12 mouse cellular contexts compared by ENCODE assay signal in the genomic region with DNA sequence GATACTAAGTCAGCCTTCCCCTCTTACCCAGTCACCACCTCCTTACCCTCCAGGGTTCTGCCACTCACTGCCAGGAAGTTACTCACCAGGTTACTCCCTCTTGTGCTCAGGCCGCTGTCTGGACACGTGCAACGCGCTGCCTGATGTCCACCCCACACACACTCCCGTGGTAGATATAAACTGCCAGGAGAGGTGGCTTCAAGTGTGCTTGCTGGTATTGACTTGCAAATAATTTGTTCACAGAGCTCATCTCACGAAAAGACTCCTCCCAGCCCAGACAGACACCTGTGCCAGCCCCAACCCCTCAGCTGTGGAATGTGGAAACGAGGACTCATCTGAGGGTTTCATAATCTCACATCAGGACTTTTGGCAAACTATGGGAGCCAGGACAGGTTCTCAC. TPM values are rescaled to one million over a fixed set of nuclear protein-coding genes. Genes with fewer than 3 reads are reported as not detected.
DNase-seq lines count a peak whose midpoint lies in the region; ATAC-seq and TF ChIP-seq lines count a peak whose summit lies in the region.
"Had no signal": no experiment of that assay in that cellular context is flagged by ENCODE, and none has a peak within 500 bp of the region (broad histone marks: within the 10 kb centered on the region; RNA-seq: fewer than 3 reads in every experiment).

No protein-coding gene starts in this region.

- H3K9me3 ChIP-seq in heart, embryonic 13.5 days: no peaks in the 10 kb centered on the region
- no peaks in the 10 kb centered on the region for H3K9me3 ChIP-seq in stomach, embryonic 15.5 days
- H3K9me3 ChIP-seq: neural tube, embryonic 13.5 days had no signal

- H3K9ac ChIP-seq in heart, embryonic 13.5 days: peak overlapping the region; percentile 34
- no peak overlapping the region for H3K9ac ChIP-seq in stomach, embryonic 15.5 days
- H3K9ac ChIP-seq: neural tube, embryonic 13.5 days had no signal

- H3K27me3 ChIP-seq in heart, embryonic 13.5 days (replicated peaks): no peaks in the 10 kb centered on the region
- no peaks in the 10 kb centered on the region for H3K27me3 ChIP-seq in spleen, adult 2 months (ENCODE audit: control insufficient read depth, insufficient read depth, low read length)
- no peaks in the 10 kb centered on the region for H3K27me3 ChIP-seq in stomach, embryonic 15.5 days (replicated peaks)
- H3K27me3 ChIP-seq: neural tube, embryonic 13.5 days had no signal

- ATAC-seq in heart, embryonic 13.5 days (ENCODE audit: extremely low read depth, insufficient number of reproducible peaks, low FRiP score, low TSS enrichment): no peak
- no peak for ATAC-seq in stomach, embryonic 15.5 days (ENCODE audit: insufficient read depth, low FRiP score, low read depth)

- H3K36me3 ChIP-seq in heart, embryonic 13.5 days: no peaks in the 10 kb centered on the region
- H3K36me3 ChIP-seq in spleen, adult 2 months (ENCODE audit: control insufficient read depth, insufficient read depth, low read length): no peaks in the 10 kb centered on the region
- H3K36me3 ChIP-seq in stomach, embryonic 15.5 days: no peaks in the 10 kb centered on the region
- H3K36me3 ChIP-seq: neural tube, embryonic 13.5 days had no signal

- TF ChIP-seq POLR2A in spleen, adult 2 months (IDR thresholded peaks at IDR 0.05; ENCODE audit: low read depth, low read length): no peak

- DNase-seq in heart, adult 8-10 months (ENCODE audit: low spot score): no peak
- DNase-seq in spleen, adult 2 months (ENCODE audit: low read depth in 1 of 2, low spot score in 2 of 2): no peak
- DNase-seq in spleen, adult 18-20 months: no peak
- peak; percentile 97 for DNase-seq in fat pad, adult 2 months (ENCODE audit: extremely low read depth, low read depth, low spot score)
- DNase-seq in adrenal gland, postnatal 4 days (ENCODE audit: low spot score in 2 of 2): no peak
- DNase-seq in embryo, embryonic 10 days (ENCODE audit: low spot score): no peak

- TF ChIP-seq CTCF in spleen, adult 2 months (IDR thresholded peaks at IDR 0.05; ENCODE audit: extremely low read depth, insufficient read depth, insufficient read length, insufficient replicate concordance): no peak

- peaks cover 83% of the 10 kb centered on the region for H3K4me1 ChIP-seq in heart, embryonic 13.5 days
- H3K4me1 ChIP-seq in spleen, adult 2 months (ENCODE audit: control insufficient read depth, insufficient read depth, insufficient read length): peaks cover 77% of the 10 kb centered on the region
- peaks cover 70% of the 10 kb centered on the region for H3K4me1 ChIP-seq in stomach, embryonic 15.5 days

- H3K27ac ChIP-seq in heart, embryonic 13.5 days (replicated peaks): peak overlapping the region; percentile 58; the same call in 1 of the 2 replicates
- peak overlapping the region; percentile 69 for H3K27ac ChIP-seq in spleen, adult 2 months (ENCODE audit: insufficient read depth, low read length)
- H3K27ac ChIP-seq in stomach, embryonic 15.5 days: peak overlapping the region; percentile 81

- no peak overlapping the region for H3K4me2 ChIP-seq in heart, embryonic 13.5 days
- H3K4me2 ChIP-seq in stomach, embryonic 15.5 days: no peak overlapping the region
- H3K4me2 ChIP-seq: neural tube, embryonic 13.5 days had no signal

- whole genome bisulfite sequencing in heart, embryonic 13.5 days: 67% methylated on average over 7 of the region's 7 CpGs
- 38% methylated on average over 7 of the region's 7 CpGs for WGBS in spleen, adult 2 months
- 61% methylated on average over 7 of the region's 7 CpGs for WGBS in stomach, embryonic 15.5 days

- H3K4me3 ChIP-seq in heart, embryonic 13.5 days: no peak overlapping the region
- no peak overlapping the region for H3K4me3 ChIP-seq in spleen, adult 2 months (ENCODE audit: extremely low read depth, insufficient read depth, insufficient read length)
- H3K4me3 ChIP-seq in stomach, embryonic 15.5 days (replicated peaks): no peak overlapping the region
- H3K4me3 ChIP-seq: neural tube, embryonic 13.5 days had no signal

RNA-seq across cellular contexts. Expression of a gene that starts 17.4 kb away (rescaled TPM):
- 30.9 and 32.5 TPM in 2 replicates for polyA plus RNA-seq in heart, embryonic 13.5 days (2015; fragmentation: Nextera tagmentation; extraction: Ambion mirVana)
- total RNA-seq in heart, adult 8-10 months (2022): 10 to 100 TPM in 3 of 4 experiments, 1 to 10 TPM in 1; 9.9 to 18.2 (median 14.5) TPM
- 20.1 and 21.6 TPM in 2 replicates for polyA plus RNA-seq in spleen, adult 2 months (2012; rRNA removed)
- polyA plus RNA-seq in stomach, embryonic 15.5 days (2015; fragmentation: Nextera tagmentation; extraction: Ambion mirVana): 26.7 and 28.6 TPM in 2 replicates
- total RNA-seq in adrenal gland, postnatal 4 days (2021): 10 to 100 TPM; 15.0 to 15.4 TPM

RNA-seq across cellular contexts. Expression of a gene that starts 48.6 kb away (rescaled TPM):
- not detected in 2 replicates for polyA plus RNA-seq in heart, embryonic 13.5 days (2015; fragmentation: Nextera tagmentation; extraction: Ambion mirVana)
- total RNA-seq in heart, adult 8-10 months (2022): not detected
- polyA plus RNA-seq in spleen, adult 2 months (2012; rRNA removed): not detected in 2 replicates
- not detected in 2 replicates for polyA plus RNA-seq in stomach, embryonic 15.5 days (2015; fragmentation: Nextera tagmentation; extraction: Ambion mirVana)
- not detected for total RNA-seq in adrenal gland, postnatal 4 days (2021)
- total RNA-seq: gastrocnemius, adult 8-10 months; megakaryocyte-erythroid progenitor cell, adult 5-6 weeks had no signal
- polyA plus RNA-seq: embryonic facial prominence, embryonic 11.5 days; neural tube, embryonic 13.5 days had no signal
